Mouse (Mus musculus) liver, postnatal 0 days (tissue): ENCODE data around the gene Zbtb37.

Experiments
- CTCF ChIP-seq: sonication (generic); IDR thresholded peaks from 2 replicates; pipeline ENCODE4 v1.5.1; 2016; ENCODE audit warnings: antibody characterized with exemption, low read depth
- EP300 ChIP-seq: IDR thresholded peaks from 2 replicates; pipeline ENCODE4 v1.6.1; 2016; ENCODE audit warnings: antibody characterized with exemption, low read depth, mild to moderate bottlenecking

DNA sequence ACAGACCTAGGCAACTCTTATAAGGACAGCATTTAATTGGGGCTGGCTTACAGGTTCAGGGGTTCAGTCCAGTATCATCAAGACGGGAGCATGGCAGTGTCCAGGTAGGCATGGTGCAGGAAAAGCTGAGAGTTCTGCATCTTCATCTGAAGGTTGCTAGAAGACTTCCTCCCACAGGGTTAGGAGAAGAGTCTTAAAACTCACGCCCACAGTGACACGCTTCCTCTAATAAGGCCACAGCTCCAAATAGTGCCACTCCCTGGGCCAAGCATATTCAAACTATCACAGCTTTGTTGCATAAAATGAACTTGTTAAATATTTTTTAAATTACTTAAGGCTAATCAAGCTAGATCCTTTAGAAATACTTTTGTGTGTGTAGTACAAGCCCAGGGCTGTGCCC lies 42.6 kb upstream of the Zbtb37 start:
- TF ChIP-seq EP300 (no peak), CTCF (no peak)
